Mouse (Mus musculus) small intestine, adult 2 months (tissue): ENCODE results near the gene Ttc39a.

Source experiments
- CTCF ChIP-seq: fragments of 200-500 bp; IDR thresholded peaks from 2 replicates; pipeline ENCODE4 v1.5.1; 2012; ENCODE audit warnings: low read depth, mild to moderate bottlenecking, control low read depth, inconsistent platforms, low read length, moderate library complexity, mixed read lengths; ENCODE audit not compliant: insufficient replicate concordance, insufficient read length; ENCODE audit errors: extremely low read depth
- POLR2A ChIP-seq: fragments of 200-500 bp; IDR thresholded peaks from 2 replicates; pipeline ENCODE4 v1.6.1; 2012; ENCODE audit warnings: low read depth, mild to moderate bottlenecking, control low read depth, inconsistent platforms, low read length, moderate library complexity

DNA sequence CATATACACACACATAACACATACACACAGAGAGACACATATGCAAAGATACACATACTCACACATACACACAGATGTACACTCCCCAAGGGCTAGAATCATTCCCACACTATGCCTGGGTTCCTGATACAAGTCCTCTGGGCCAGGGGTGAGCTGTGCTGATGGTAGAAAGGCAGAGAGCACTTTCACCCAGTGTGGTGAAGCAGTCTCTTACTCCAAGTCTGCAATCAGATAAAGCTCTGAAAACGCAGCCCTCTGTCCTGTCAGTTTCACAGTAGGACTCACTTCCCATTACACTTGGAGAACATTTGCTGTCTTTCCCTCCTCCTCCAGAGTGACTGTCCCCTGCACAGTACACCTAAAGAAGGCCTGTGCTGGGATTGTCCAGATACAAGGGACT is 20.6 kb downstream of the Ttc39a start:
- TF ChIP-seq POLR2A (no peak), CTCF (no peak)
